Mouse (Mus musculus): ENCODE results near the gene Depdc1b. TPM values are rescaled to one million over a fixed set of nuclear protein-coding genes. Genes with fewer than 3 reads are reported as not detected.

Gene Depdc1b
- polyA plus RNA-seq, 1 experiment from 2014 or later, result 13.3 TPM

DNA sequence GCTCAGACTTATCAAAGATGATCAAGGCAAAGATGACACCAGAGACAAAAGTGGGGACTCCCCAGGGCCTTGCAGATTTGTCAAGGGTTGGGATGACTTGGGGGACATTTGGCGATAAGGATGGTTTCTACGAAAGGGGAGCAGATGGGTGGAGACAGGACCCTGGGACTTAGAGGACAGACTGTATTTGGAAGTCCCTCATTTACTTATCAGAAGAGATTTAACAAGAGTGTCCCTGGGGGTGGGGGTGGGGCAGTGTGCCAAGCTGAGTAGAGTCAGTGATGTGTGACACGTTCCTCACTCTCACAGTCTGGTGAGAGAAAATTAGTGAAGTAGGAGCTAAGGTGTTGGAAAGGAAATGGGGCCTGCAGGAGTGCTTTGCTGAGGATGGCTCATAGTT is 42.1 kb downstream of the Depdc1b start:
- no peak overlapping the region for H3K27ac ChIP-seq (replicated peaks)
- ATAC-seq (ENCODE audit: insufficient read depth), result no peak
- WGBS (ENCODE audit: insufficient replicate concordance), result 67% methylated on average over 3 of the region's 3 CpGs

DNA sequence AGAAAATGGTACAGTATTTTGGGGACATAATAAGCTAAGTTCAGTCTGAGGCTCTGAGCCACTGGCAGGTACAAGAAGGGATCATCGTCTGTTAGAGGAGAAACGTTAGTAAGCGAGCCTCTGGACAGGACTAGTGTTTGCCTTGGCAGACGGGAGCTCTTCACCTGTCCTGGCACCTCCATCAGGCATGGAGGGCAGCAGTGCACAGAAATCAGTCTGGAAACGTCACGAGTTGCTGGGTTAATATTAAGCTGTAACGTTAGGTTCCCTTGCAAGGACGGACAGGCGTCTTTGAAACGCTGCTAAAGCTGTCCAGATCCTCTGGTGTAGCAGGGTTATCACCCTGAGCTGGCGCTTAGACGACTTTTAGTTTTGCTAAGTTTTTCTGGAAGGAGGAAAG is 51.4 kb downstream of the Depdc1b start:
- Histone ChIP-seq H3K4me1 (replicated peaks) (0 out of 2 replicates have a peak, but pooled peaks cover 2% of the 10 kb centered on the region), H3K4me2 (no peak overlapping the region), H3K9me3 (replicated peaks) (no peaks in the 10 kb centered on the region), H3K27ac (replicated peaks) (no peak overlapping the region), H3K36me3 (replicated peaks) (peaks cover 75% of the 10 kb centered on the region), H3K9ac (no peak overlapping the region), H3K27me3 (no peaks in the 10 kb centered on the region), H3K4me3 (replicated peaks) (no peak overlapping the region)
- 83% methylated on average over 12 of the region's 12 CpGs for WGBS (ENCODE audit: insufficient replicate concordance)
- no peak for ATAC-seq (ENCODE audit: insufficient read depth)

More for the DNA sequence above, 42.1 kb downstream of the Depdc1b start:
- no peak overlapping the region for H3K9ac ChIP-seq
- H3K36me3 ChIP-seq (replicated peaks), result peaks cover 6% of the 10 kb centered on the region; the same call in 1 of the 2 replicates
- no peaks in the 10 kb centered on the region for H3K9me3 ChIP-seq (replicated peaks)
- no peak overlapping the region for H3K4me2 ChIP-seq
- no peaks in the 10 kb centered on the region for H3K27me3 ChIP-seq
- no peaks in the 10 kb centered on the region for H3K4me1 ChIP-seq (replicated peaks)
- H3K4me3 ChIP-seq (replicated peaks), result no peak overlapping the region

DNA sequence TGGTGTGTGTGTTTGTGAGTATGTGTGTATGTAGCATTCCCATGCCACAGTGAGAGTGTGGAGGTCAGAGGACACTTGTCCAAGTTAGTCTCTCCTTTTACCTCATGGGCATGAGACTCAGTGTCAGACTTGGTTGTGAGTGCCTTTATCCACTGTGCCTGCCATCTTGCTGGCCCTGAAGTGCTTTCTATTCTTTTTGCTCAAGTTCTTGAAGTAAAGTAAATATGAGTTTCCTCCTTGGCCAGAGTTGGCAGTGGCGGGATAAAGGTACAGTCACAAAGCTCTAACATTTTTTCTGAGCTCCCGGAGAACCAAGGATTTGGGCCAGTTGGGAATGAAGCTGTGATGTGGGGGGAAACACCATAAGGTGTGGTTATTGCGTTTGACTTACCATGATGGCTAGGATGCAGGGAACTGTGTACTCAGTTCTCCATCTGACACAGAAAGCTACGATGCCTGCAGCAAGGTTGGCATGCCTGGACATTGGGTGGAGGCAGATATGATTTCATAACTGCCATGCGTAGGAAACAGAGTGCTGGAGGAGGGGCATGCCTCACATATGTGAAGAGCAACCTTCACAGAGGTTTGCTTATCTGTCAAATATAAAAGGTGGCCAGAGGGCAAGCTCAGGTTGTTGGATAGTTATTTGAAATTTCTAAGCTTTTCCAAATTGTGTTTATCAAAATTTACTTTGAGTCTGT is 54.3 kb downstream of the Depdc1b start:
- Histone ChIP-seq H3K9ac (no peak overlapping the region), H3K27me3 (no peaks in the 10 kb centered on the region), H3K4me1 (replicated peaks) (0 out of 2 replicates have a peak, but pooled peaks cover 2% of the 10 kb centered on the region), H3K4me2 (no peak overlapping the region), H3K4me3 (replicated peaks) (no peak overlapping the region), H3K9me3 (replicated peaks) (no peaks in the 10 kb centered on the region), H3K27ac (replicated peaks) (no peak overlapping the region), H3K36me3 (replicated peaks) (peaks cover 72% of the 10 kb centered on the region)
- WGBS (ENCODE audit: insufficient replicate concordance), result 74% methylated on average over 5 of the region's 5 CpGs
- no peak for ATAC-seq (ENCODE audit: insufficient read depth)

DNA sequence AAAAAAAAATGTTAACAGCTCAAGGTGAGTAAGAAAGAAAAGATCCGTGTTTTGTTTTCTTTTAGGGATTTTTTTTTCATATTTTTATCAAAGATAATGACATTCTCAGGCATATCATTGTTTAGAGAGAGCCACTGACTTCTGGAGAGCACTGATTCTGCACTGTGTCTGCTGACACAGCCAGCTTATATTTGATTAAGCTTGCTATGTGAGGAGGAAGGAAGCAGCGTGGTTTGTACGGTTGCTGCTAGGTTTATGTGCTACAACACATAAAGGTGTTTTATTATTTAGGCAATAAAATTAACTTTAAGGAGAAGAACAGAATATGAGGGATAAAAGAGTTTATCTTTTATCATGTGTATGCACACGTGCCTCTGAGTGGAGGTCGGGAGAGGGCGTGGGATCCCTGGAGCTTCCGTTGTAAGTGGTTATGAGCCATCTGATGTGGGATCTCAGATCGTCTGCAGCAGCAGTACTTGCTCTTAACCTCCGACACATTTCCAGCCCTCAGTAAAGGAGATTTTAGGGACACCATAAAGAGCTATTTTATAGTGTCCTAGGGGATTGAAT is 55.3 kb downstream of the Depdc1b start:
- 38% methylated on average over 9 of the region's 9 CpGs for WGBS (ENCODE audit: insufficient replicate concordance)

DNA sequence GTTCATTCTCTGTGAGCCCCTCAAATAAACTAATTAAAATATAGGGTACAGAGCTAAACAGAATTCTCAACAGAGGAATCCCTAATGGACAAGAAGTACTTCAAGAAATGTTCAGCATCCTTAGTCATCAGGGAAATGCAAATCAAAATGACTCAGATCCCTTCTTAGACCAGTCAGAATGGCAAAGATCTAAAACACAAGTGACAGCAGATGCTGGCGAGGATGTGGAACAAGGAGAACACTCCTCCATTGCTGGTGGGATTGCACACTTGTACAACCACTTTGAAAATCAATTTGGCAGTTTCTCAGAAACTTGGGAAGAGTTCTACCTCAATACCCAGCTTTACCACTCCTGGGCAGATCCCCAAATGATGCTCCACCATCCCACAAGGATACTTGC is 57.1 kb downstream of the Depdc1b start:
- peaks cover 60% of the 10 kb centered on the region for H3K36me3 ChIP-seq (replicated peaks)
- WGBS (ENCODE audit: insufficient replicate concordance), result 82% methylated on average over 1 of the region's 1 CpGs

More for the DNA sequence above, 55.3 kb downstream of the Depdc1b start:
- Histone ChIP-seq H3K27me3 (no peaks in the 10 kb centered on the region), H3K36me3 (replicated peaks) (peaks cover 70% of the 10 kb centered on the region), H3K4me2 (no peak overlapping the region), H3K4me1 (replicated peaks) (0 out of 2 replicates have a peak, but pooled peaks cover 2% of the 10 kb centered on the region), H3K27ac (replicated peaks) (no peak overlapping the region), H3K9ac (no peak overlapping the region), H3K9me3 (replicated peaks) (no peaks in the 10 kb centered on the region), H3K4me3 (replicated peaks) (no peak overlapping the region)
- no peak for ATAC-seq (ENCODE audit: insufficient read depth)

DNA sequence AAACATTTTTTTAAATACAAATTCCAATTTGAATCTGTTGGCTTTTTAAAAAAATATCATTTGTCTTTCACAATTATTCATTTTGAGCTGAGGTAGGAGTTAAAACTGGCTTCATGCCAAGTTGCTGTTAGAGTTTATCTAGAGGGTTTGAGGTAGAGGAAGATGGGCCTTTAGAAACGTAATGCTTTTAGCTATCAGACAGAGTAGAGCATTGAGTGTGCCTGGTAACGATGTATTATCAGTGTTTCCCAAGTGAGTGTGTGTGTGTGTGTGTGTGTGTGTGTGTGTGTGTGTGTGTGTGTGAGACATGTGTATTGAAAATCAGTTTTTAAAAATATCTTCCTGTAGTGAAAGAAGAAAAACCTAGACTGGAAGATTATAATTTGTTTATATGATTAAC is 60.5 kb downstream of the Depdc1b start:
- Histone ChIP-seq H3K4me2 (no peak overlapping the region), H3K27me3 (no peaks in the 10 kb centered on the region), H3K4me1 (replicated peaks) (no peaks in the 10 kb centered on the region), H3K4me3 (replicated peaks) (no peak overlapping the region), H3K36me3 (replicated peaks) (peaks cover 46% of the 10 kb centered on the region), H3K9ac (no peak overlapping the region), H3K9me3 (replicated peaks) (no peaks in the 10 kb centered on the region), H3K27ac (replicated peaks) (no peak overlapping the region)
- WGBS (ENCODE audit: insufficient replicate concordance), result 23% methylated on average over 2 of the region's 2 CpGs
- no peak for ATAC-seq (ENCODE audit: insufficient read depth)

More for the DNA sequence above, 57.1 kb downstream of the Depdc1b start:
- ATAC-seq (ENCODE audit: insufficient read depth), result no peak
- Histone ChIP-seq H3K4me3 (replicated peaks) (no peak overlapping the region), H3K4me1 (replicated peaks) (0 out of 2 replicates have a peak, but pooled peaks cover 2% of the 10 kb centered on the region), H3K27ac (replicated peaks) (no peak overlapping the region), H3K4me2 (no peak overlapping the region), H3K9ac (no peak overlapping the region), H3K27me3 (no peaks in the 10 kb centered on the region), H3K9me3 (replicated peaks) (no peaks in the 10 kb centered on the region)

DNA sequence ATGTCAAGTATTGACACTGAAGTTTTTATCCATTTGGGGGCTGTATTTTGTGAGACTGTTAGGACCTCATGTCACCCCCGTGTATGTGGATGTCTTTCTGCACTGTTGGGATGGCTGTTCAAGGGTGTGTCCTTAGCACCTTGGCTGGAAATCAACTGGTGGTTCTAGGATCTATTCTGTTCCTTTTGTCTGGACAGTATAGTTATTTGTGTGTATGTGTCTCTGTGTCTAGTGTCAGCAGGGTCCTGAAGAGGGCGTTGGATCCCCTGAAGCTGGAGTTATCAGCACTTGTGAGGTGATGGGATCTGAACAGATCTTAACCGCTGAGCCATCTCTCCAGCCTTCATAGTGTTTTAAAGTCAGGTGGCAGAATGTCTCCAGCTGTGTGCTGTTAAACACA is 65.0 kb downstream of the Depdc1b start:
- Histone ChIP-seq H3K9ac (no peak overlapping the region), H3K4me3 (replicated peaks) (no peak overlapping the region), H3K4me2 (no peak overlapping the region), H3K27me3 (no peaks in the 10 kb centered on the region), H3K27ac (replicated peaks) (no peak overlapping the region), H3K36me3 (replicated peaks) (peaks cover 52% of the 10 kb centered on the region), H3K9me3 (replicated peaks) (no peaks in the 10 kb centered on the region), H3K4me1 (replicated peaks) (no peaks in the 10 kb centered on the region)
- ATAC-seq (ENCODE audit: insufficient read depth), result no peak
- WGBS (ENCODE audit: insufficient replicate concordance), result 83% methylated on average over 3 of the region's 3 CpGs

DNA sequence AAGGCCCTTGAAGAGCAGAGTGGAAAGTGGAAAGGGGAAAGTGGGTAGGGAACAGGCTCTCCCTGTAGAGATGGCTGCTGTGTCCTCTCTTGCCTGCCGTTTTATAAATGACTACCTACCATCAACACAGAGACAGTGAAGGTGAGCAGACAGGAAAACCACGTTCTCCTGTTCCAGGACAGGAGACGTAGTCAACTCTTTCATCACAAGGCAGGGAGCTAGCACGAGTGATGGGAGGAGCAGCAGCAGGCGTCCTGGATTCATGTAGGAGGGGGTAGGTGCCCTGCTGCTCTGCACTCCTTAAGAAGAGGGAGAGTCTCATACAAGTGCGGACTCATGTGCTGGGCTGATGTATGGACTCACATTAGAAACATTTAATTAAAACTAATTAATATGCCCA is 66.9 kb downstream of the Depdc1b start:
- no peak overlapping the region for H3K9ac ChIP-seq
- no peak for ATAC-seq (ENCODE audit: insufficient read depth)
- H3K4me3 ChIP-seq (replicated peaks), result no peak overlapping the region
- no peak overlapping the region for H3K27ac ChIP-seq (replicated peaks)
- no peaks in the 10 kb centered on the region for H3K4me1 ChIP-seq (replicated peaks)
- H3K4me2 ChIP-seq, result no peak overlapping the region
- peaks cover 67% of the 10 kb centered on the region for H3K36me3 ChIP-seq (replicated peaks)
- H3K9me3 ChIP-seq (replicated peaks), result no peaks in the 10 kb centered on the region
- no peaks in the 10 kb centered on the region for H3K27me3 ChIP-seq
- WGBS (ENCODE audit: insufficient replicate concordance), result 83% methylated on average over 6 of the region's 6 CpGs

DNA sequence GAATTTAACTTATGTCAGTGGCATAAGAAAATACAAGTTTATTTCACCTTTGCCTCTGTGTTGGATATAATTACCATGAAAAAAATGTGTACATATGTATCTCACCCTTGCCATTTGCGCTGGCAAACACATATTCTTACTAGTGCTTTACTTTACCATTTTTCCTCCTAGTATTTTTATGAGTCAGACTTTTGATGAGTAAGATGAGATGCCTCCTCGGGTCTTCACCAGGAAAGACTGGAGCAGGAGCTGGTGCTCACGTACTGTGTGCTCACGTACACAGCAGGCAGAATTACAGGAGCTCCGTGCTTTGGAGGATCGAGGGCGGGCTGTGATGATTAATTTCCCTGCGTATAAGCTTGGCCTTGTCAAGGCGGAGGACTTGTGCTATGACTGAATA is 69.9 kb downstream of the Depdc1b start:
- no peak for ATAC-seq (ENCODE audit: insufficient read depth)
- no peaks in the 10 kb centered on the region for H3K4me1 ChIP-seq (replicated peaks)
- 87% methylated on average over 9 of the region's 9 CpGs for WGBS (ENCODE audit: insufficient replicate concordance)

DNA sequence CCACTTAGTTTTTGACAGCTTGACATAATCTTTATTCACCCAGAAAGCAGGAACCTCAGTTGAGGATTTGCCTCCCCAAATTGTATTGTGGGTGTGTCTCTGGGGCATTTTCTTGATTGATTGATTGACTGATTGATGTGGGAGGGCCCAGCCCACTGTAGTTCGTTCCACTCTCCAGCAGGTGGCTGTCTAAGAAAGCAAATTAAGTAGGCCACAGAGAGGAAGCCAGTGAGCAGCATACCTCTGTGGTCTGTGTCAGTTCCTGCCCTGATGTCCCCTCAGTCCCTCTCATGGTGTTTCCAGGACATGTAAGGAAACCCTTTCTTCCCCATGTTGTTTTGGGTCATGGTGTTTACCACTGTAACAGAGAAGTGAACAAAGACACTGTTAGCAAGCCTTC is 74.4 kb downstream of the Depdc1b start:
- no peak overlapping the region for H3K9ac ChIP-seq
- 0% methylated on average over 1 of the region's 1 CpGs for WGBS (ENCODE audit: insufficient replicate concordance)
- peaks cover 47% of the 10 kb centered on the region for H3K36me3 ChIP-seq (replicated peaks)
- no peak overlapping the region for H3K27ac ChIP-seq (replicated peaks)
- H3K9me3 ChIP-seq (replicated peaks), result no peaks in the 10 kb centered on the region
- no peak for ATAC-seq (ENCODE audit: insufficient read depth)
- H3K27me3 ChIP-seq, result no peaks in the 10 kb centered on the region
- H3K4me3 ChIP-seq (replicated peaks), result no peak overlapping the region
- H3K4me2 ChIP-seq, result no peak overlapping the region
- H3K4me1 ChIP-seq (replicated peaks), result no peaks in the 10 kb centered on the region

More for the DNA sequence above, 69.9 kb downstream of the Depdc1b start:
- Histone ChIP-seq H3K27me3 (no peaks in the 10 kb centered on the region), H3K36me3 (replicated peaks) (peaks cover 75% of the 10 kb centered on the region), H3K9ac (no peak overlapping the region), H3K27ac (replicated peaks) (no peak overlapping the region), H3K4me3 (replicated peaks) (no peak overlapping the region), H3K4me2 (no peak overlapping the region), H3K9me3 (replicated peaks) (no peaks in the 10 kb centered on the region)

DNA sequence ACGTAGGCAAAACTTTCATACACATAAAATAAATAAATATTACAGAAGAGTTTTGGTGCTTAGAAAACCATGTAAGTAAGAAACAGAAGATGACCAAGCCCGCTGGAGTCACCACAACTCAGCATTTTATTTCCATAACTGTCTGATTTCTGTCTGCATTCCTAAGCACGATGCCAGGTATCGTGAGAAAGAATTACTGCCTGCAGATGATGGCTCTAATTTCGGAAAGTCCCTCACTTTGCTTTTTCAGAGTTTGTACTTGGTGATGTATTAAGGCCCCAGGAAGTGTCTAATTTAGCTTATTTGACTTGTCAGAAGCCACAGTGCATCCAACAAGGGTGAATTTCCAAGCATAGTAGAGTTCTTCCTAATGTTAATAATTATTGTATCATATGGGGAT is 87.1 kb downstream of the Depdc1b start:
- H3K9ac ChIP-seq, result no peak overlapping the region
- H3K9me3 ChIP-seq (replicated peaks), result no peaks in the 10 kb centered on the region
- no peaks in the 10 kb centered on the region for H3K4me1 ChIP-seq (replicated peaks)
- no peaks in the 10 kb centered on the region for H3K27me3 ChIP-seq
- no peak for ATAC-seq (ENCODE audit: insufficient read depth)
- WGBS (ENCODE audit: insufficient replicate concordance), result 80% methylated on average over 5 of the region's 5 CpGs
- peaks cover 9% of the 10 kb centered on the region for H3K36me3 ChIP-seq (replicated peaks)
- no peak overlapping the region for H3K27ac ChIP-seq (replicated peaks)
- H3K4me2 ChIP-seq, result no peak overlapping the region
- H3K4me3 ChIP-seq (replicated peaks), result no peak overlapping the region
